Mouse (Mus musculus): ENCODE measurements at regions not wholly inside any gene's neighbourhood (a gene's known extent, or its start where the extent isn't known, plus 50 kb on each side); places are given as distances from the start of the nearest gene placed in this dataset.

DNA sequence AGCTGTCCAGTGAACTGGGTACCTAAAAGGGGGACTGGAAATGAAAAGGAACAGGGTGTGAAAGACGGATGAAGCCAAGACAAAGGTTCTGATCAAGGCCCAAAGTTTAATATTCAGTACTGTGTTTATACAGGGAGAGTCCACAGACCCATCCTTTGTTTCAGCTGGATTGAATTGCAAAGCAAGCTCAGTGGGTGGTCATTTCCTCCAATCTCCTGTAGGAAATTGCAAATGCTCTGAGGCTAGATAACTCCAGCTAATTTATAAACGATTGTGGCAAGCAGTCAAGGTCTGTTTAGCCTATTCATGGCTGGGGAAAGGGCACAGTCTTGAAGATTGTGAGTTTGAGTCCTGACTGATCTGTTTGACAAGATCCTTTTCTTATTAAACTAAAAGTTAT lies 650.3 kb downstream of the Ccdc50 start:
- TF ChIP-seq ZNF384 (IDR thresholded peaks at IDR 0.05; ENCODE audit: low read depth, low read length), result no peak
- TF ChIP-seq HCFC1 (IDR thresholded peaks at IDR 0.05; ENCODE audit: borderline replicate concordance, insufficient read depth, low read length), result no peak
- no peak for TF ChIP-seq ZC3H11A (IDR thresholded peaks at IDR 0.05; ENCODE audit: borderline replicate concordance, low read depth, low read length)
- no peak for DNase-seq (ENCODE audit: low read depth, low spot score)
- in situ Hi-C loops (cut with MboI; ENCODE audit: low sequenced_read_pairs in 2 of 2, unreplicated experiment in 2 of 2), result no loop called here

DNA sequence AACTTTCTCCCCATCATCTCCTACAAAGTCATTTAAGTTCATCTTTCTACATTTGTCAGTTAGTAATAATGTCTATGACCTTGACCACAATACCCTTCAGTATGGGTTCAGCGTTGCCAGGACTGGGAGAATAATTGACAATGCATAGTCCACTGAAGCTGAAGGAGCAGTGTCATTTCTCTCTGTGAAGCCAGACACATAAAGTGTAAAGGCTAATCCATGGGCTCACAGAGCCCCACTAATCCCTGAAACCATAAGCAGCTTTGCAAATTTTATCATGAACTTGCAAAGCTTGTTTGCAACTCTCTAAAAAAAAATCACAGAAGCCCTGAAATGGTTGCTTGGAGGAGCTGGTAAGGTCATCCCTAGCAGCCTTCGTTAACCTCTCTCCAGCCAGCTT lies 654.4 kb downstream of the Ccdc50 start:
- Histone ChIP-seq H3K9me3 (ENCODE audit: control insufficient read depth, insufficient read depth, low read depth, low read length) (no peaks in the 10 kb centered on the region), H3K4me3 (ENCODE audit: insufficient read depth in 1 of 2, low read depth in 1 of 2, low read length in 2 of 2, poor library complexity in 1 of 2, severe bottlenecking in 1 of 2) (no peak overlapping the region), H3K9ac (ENCODE audit: insufficient read depth, low read depth, low read length, poor library complexity, severe bottlenecking) (no peak overlapping the region), H3K27ac (ENCODE audit: insufficient read depth, low read depth, low read length, poor library complexity, severe bottlenecking) (no peak overlapping the region), H3K4me1 (ENCODE audit: control insufficient read depth in 2 of 2, insufficient read depth in 2 of 2, low read length in 2 of 2, poor library complexity in 1 of 2) (peaks cover 0 to 6% of the 10 kb centered on the region in 2 experiments; a peak in 1 of 4 replicates), H3K36me3 (ENCODE audit: control insufficient read depth, insufficient read depth, low read length, poor library complexity, severe bottlenecking) (no peaks in the 10 kb centered on the region)
- DNase-seq (ENCODE audit: low read depth, low spot score), result no peak
- TF ChIP-seq ZC3H11A (IDR thresholded peaks at IDR 0.05; ENCODE audit: borderline replicate concordance, low read depth, low read length) (no peak), MAFK (IDR thresholded peaks at IDR 0.05; ENCODE audit: insufficient read depth, low read depth, low read length) (no peak), CHD2 (IDR thresholded peaks at IDR 0.05; ENCODE audit: low read depth, low read length) (no peak), HCFC1 (IDR thresholded peaks at IDR 0.05; ENCODE audit: borderline replicate concordance, insufficient read depth, low read length) (no peak), ZNF384 (IDR thresholded peaks at IDR 0.05; ENCODE audit: low read depth, low read length) (no peak)
- in situ Hi-C loops (cut with MboI; ENCODE audit: low sequenced_read_pairs in 2 of 2, unreplicated experiment in 2 of 2), result no loop called here

More for the DNA sequence above, 650.3 kb downstream of the Ccdc50 start:
- Histone ChIP-seq H3K9me3 (ENCODE audit: control insufficient read depth, insufficient read depth, low read depth, low read length) (no peaks in the 10 kb centered on the region), H3K36me3 (ENCODE audit: control insufficient read depth, insufficient read depth, low read length, poor library complexity, severe bottlenecking) (no peaks in the 10 kb centered on the region), H3K4me1 (ENCODE audit: control insufficient read depth in 2 of 2, insufficient read depth in 2 of 2, low read length in 2 of 2, poor library complexity in 1 of 2) (peaks cover 0 to 8% of the 10 kb centered on the region in 2 experiments; a peak in 1 of 4 replicates), H3K4me3 (ENCODE audit: insufficient read depth in 1 of 2, low read depth in 1 of 2, low read length in 2 of 2, poor library complexity in 1 of 2, severe bottlenecking in 1 of 2) (no peak overlapping the region), H3K9ac (ENCODE audit: insufficient read depth, low read depth, low read length, poor library complexity, severe bottlenecking) (no peak overlapping the region), H3K27ac (ENCODE audit: insufficient read depth, low read depth, low read length, poor library complexity, severe bottlenecking) (no peak overlapping the region)

DNA sequence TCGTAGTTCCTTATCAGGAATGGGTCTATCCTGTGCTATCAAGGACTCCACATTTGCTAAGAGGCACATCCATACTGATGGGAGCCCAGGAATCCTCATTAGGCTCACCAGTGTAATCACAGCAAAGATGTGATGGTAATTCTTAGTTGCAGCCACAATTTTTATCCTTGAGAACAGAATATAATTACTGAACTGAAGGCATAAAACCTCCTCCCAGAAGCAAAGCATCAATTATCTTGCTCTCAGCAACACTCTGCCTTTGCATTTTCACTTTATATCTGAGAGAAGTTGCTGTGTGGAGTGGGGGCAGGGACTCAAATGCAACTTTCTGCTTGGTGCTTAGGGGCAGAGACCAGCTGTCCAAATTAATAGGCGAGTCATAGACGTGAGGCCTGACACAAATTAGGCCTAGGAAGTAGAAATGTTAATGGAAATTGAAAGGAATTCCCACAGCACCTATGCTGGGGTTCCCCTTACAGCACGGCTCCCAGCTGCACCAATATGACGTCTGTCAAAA lies 676.2 kb downstream of the Ccdc50 start:
- no peak for DNase-seq (ENCODE audit: low read depth, low spot score)
- Histone ChIP-seq H3K27ac (ENCODE audit: insufficient read depth, low read depth, low read length, poor library complexity, severe bottlenecking) (no peak overlapping the region), H3K9me3 (ENCODE audit: control insufficient read depth, insufficient read depth, low read depth, low read length) (no peaks in the 10 kb centered on the region), H3K4me3 (ENCODE audit: insufficient read depth in 1 of 2, low read depth in 1 of 2, low read length in 2 of 2, poor library complexity in 1 of 2, severe bottlenecking in 1 of 2) (no peak overlapping the region), H3K36me3 (ENCODE audit: control insufficient read depth, insufficient read depth, low read length, poor library complexity, severe bottlenecking) (no peaks in the 10 kb centered on the region), H3K4me1 (ENCODE audit: control insufficient read depth in 2 of 2, insufficient read depth in 2 of 2, low read length in 2 of 2, poor library complexity in 1 of 2) (no peaks in the 10 kb centered on the region), H3K9ac (ENCODE audit: insufficient read depth, low read depth, low read length, poor library complexity, severe bottlenecking) (no peak overlapping the region)
- in situ Hi-C loops (cut with MboI; ENCODE audit: low sequenced_read_pairs in 2 of 2, unreplicated experiment in 2 of 2), result no loop called here
- TF ChIP-seq HCFC1 (IDR thresholded peaks at IDR 0.05; ENCODE audit: borderline replicate concordance, insufficient read depth, low read length) (no peak), CHD2 (IDR thresholded peaks at IDR 0.05; ENCODE audit: low read depth, low read length) (no peak), MAFK (IDR thresholded peaks at IDR 0.05; ENCODE audit: insufficient read depth, low read depth, low read length) (no peak), ZC3H11A (IDR thresholded peaks at IDR 0.05; ENCODE audit: borderline replicate concordance, low read depth, low read length) (no peak), ZNF384 (IDR thresholded peaks at IDR 0.05; ENCODE audit: low read depth, low read length) (no peak)

- no peak overlapping the region for H3K27ac ChIP-seq (ENCODE audit: insufficient read depth, low read depth, low read length, poor library complexity, severe bottlenecking)
- in situ Hi-C loops (cut with MboI; ENCODE audit: low sequenced_read_pairs in 2 of 2, unreplicated experiment in 2 of 2), result no loop called here
These were observed 669.8 kb downstream of the Fgf12 start for GRCm38 (mm10) chr16:28082891-28083649.

More at GRCm38 (mm10) chr16:28082891-28083649, 669.8 kb downstream of the Fgf12 start:
- no peak for DNase-seq (ENCODE audit: low read depth, low spot score)
- Histone ChIP-seq H3K9ac (ENCODE audit: insufficient read depth, low read depth, low read length, poor library complexity, severe bottlenecking) (no peak overlapping the region), H3K4me3 (ENCODE audit: insufficient read depth in 1 of 2, low read depth in 1 of 2, low read length in 2 of 2, poor library complexity in 1 of 2, severe bottlenecking in 1 of 2) (no peak overlapping the region), H3K4me1 (ENCODE audit: control insufficient read depth in 2 of 2, insufficient read depth in 2 of 2, low read length in 2 of 2, poor library complexity in 1 of 2) (no peaks in the 10 kb centered on the region), H3K9me3 (ENCODE audit: control insufficient read depth, insufficient read depth, low read depth, low read length) (no peaks in the 10 kb centered on the region), H3K36me3 (ENCODE audit: control insufficient read depth, insufficient read depth, low read length, poor library complexity, severe bottlenecking) (no peaks in the 10 kb centered on the region)
- TF ChIP-seq MAFK (IDR thresholded peaks at IDR 0.05; ENCODE audit: insufficient read depth, low read depth, low read length), result no peak
- TF ChIP-seq CHD2 (IDR thresholded peaks at IDR 0.05; ENCODE audit: low read depth, low read length), result no peak
- no peak for TF ChIP-seq HCFC1 (IDR thresholded peaks at IDR 0.05; ENCODE audit: borderline replicate concordance, insufficient read depth, low read length)
- TF ChIP-seq ZC3H11A (IDR thresholded peaks at IDR 0.05; ENCODE audit: borderline replicate concordance, low read depth, low read length), result no peak
- TF ChIP-seq ZNF384 (IDR thresholded peaks at IDR 0.05; ENCODE audit: low read depth, low read length), result no peak
